Mouse (Mus musculus): ENCODE data around the gene Arrdc4.

- TF ChIP-seq POLR2A (IDR thresholded peaks at IDR 0.05; ENCODE audit: insufficient read length, low read depth), result no peak
- no peak for TF ChIP-seq USF1 (IDR thresholded peaks at IDR 0.05; ENCODE audit: low read depth)
- no peak for TF ChIP-seq MYOD1 (IDR thresholded peaks at IDR 0.05; ENCODE audit: control insufficient read depth in 1 of 3, insufficient read length in 2 of 3, low read depth in 2 of 3)
Measured at GRCm38 (mm10) chr7:68709319-68709573, 39.8 kb downstream of the Arrdc4 start.

Data from myocyte (in vitro differentiated cells).